Mouse (Mus musculus) kidney, embryonic 15.5 days (tissue): ENCODE data around the gene Prepl. TPM values are rescaled to one million over a fixed set of nuclear protein-coding genes. Genes with fewer than 3 reads are reported as not detected.

Experiments
- ATAC-seq: fragments of 200-750 bp; cut with Nextera tagmentation; replicated peaks from 2 replicates; pipeline ENCODE4 v1.8.0; 2017; ENCODE audit warnings: moderate TSS enrichment; ENCODE audit not compliant: low FRiP score
- H3K27ac ChIP-seq: fragments of 300-500 bp; sonication (generic); 2 replicates; pipeline ENCODE4 v1.5.1; 2015; ENCODE audit warnings: mild to moderate bottlenecking, inconsistent platforms
- H3K27me3 ChIP-seq: fragments of 300-500 bp; sonication (generic); 2 replicates; pipeline ENCODE4 v1.6.1; 2015; ENCODE audit warnings: inconsistent platforms
- H3K36me3 ChIP-seq: fragments of 300-500 bp; sonication (generic); 2 replicates; pipeline ENCODE4 v1.6.1; 2015; ENCODE audit warnings: inconsistent platforms
- H3K4me1 ChIP-seq: fragments of 300-500 bp; sonication (generic); 2 replicates; pipeline ENCODE4 v1.6.1; 2015; ENCODE audit warnings: inconsistent platforms
- H3K4me2 ChIP-seq: fragments of 300-500 bp; sonication (generic); 2 replicates; pipeline ENCODE4 v1.6.1; 2015; ENCODE audit warnings: moderate library complexity, mild to moderate bottlenecking, inconsistent platforms
- H3K4me3 ChIP-seq: fragments of 300-500 bp; sonication (generic); replicated peaks from 2 replicates; pipeline ENCODE4 v1.5.1; 2015; ENCODE audit warnings: mild to moderate bottlenecking, inconsistent platforms
- H3K9ac ChIP-seq: fragments of 300-500 bp; sonication (generic); 2 replicates; pipeline ENCODE4 v1.6.1; 2015; ENCODE audit warnings: mild to moderate bottlenecking, inconsistent platforms
- H3K9me3 ChIP-seq: fragments of 300-500 bp; sonication (generic); replicated peaks from 2 replicates; pipeline ENCODE4 v1.6.1; 2016; ENCODE audit warnings: inconsistent platforms
- WGBS: fragments of 180-500 bp; shearing (Covaris S2); methylation state at CpG from one replicate; pipeline ENCODE4 v1.1.7; 2015; ENCODE audit warnings: mixed read lengths; 5-methylcytosine and 5-hydroxymethylcytosine counted together
- polyA plus RNA-seq: library from polyadenylated mRNA; unstranded; fragments of >200 nt; fragmentation: Nextera tagmentation; extraction: Ambion mirVana; gene quantifications from 2 replicates; pipeline ENCODE4 v1.2.1, GENCODE M21; 2015

Gene Prepl
- polyA plus RNA-seq, 1 experiment from 2014 or later, result 32.0 TPM

DNA sequence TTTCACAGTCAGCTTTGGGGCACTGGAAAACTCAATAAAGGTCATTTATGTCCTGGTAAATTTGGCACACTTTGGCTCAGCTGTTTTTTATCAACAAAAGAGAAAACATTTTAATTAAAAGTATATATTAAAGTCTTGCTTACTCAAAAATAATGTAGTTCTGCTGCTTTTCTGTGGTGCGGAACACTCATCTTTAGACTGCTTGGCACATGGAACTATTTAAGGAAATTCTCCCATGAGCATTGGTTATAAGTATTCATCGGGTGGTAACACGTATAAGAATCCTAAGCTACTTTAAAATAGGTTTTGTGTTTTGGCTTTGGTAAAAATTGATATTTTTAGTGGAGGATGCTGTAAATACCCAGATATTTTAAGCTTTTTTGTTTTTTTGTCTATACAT lies 75.4 kb downstream of the Prepl start:
- WGBS, result 94% methylated on average over 3 of the region's 3 CpGs
- peaks cover 28% of the 10 kb centered on the region for H3K36me3 ChIP-seq
- H3K9me3 ChIP-seq, result no peaks in the 10 kb centered on the region
- ATAC-seq, result no peak
- no peak overlapping the region for H3K27ac ChIP-seq
- H3K4me1 ChIP-seq, result no peaks in the 10 kb centered on the region
- no peak overlapping the region for H3K4me3 ChIP-seq
- no peaks in the 10 kb centered on the region for H3K27me3 ChIP-seq
- H3K4me2 ChIP-seq, result no peak overlapping the region
- H3K9ac ChIP-seq, result no peak overlapping the region

DNA sequence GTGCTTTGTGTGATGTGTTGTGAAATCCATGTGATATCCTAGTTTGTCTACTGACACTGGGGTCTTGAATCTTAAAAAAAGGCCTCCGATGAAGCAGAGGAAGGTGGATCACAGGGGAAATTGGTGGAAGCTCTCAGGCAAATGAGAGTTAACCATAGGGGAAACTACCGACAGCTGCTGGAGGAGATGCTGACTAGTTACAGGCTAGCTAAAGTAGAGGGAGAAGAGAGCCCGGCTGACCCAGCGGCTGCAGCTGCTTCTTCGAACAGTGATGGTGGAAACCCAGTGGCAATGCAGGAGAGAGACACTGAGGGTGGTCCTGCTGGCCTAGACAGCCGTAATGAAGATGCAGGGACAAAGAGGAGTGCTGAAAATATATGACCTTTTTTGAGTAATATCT lies 76.6 kb downstream of the Prepl start:
- no peak overlapping the region for H3K4me2 ChIP-seq
- 87% methylated on average over 6 of the region's 6 CpGs for whole genome bisulfite sequencing
- no peak for ATAC-seq
- H3K9me3 ChIP-seq, result no peaks in the 10 kb centered on the region
- H3K4me3 ChIP-seq, result no peak overlapping the region
- no peak overlapping the region for H3K9ac ChIP-seq
- H3K36me3 ChIP-seq, result peaks cover 31% of the 10 kb centered on the region
- H3K27me3 ChIP-seq, result no peaks in the 10 kb centered on the region
- H3K27ac ChIP-seq, result no peak overlapping the region
- no peaks in the 10 kb centered on the region for H3K4me1 ChIP-seq

Other genes starting within 250 kb of the Prepl start
- gene Ppm1b, start 133.5 kb downstream of the Prepl start, polyA plus RNA-seq, result 73.4 and 78.7 TPM in 2 replicates
- gene Slc3a1, start 61.9 kb downstream of the Prepl start, polyA plus RNA-seq, result 11.1 and 13.1 TPM in 2 replicates
- 13.8 and 15.4 TPM in 2 replicates for gene Camkmt, start 311 bp upstream of the Prepl start, polyA plus RNA-seq